Mouse (Mus musculus): ENCODE results near the gene Mphosph9.

GRCm38 (mm10) chr5:124221736-124222040 lies 106.1 kb downstream of the Mphosph9 start:
- TF ChIP-seq CTCF (IDR thresholded peaks at IDR 0.05; ENCODE audit: low read depth): no peak
- no peak for TF ChIP-seq EP300 (IDR thresholded peaks at IDR 0.05; ENCODE audit: low read depth)

All from liver, postnatal 0 days (tissue).